Mouse (Mus musculus) spleen, adult 2 months (tissue): ENCODE data around the gene Map2k6.

Source experiments
- CTCF ChIP-seq: fragments of 200-500 bp; IDR thresholded peaks from 2 replicates; pipeline ENCODE4 v1.5.1; 2011; ENCODE audit warnings: mild to moderate bottlenecking, inconsistent platforms; ENCODE audit not compliant: insufficient read depth, insufficient read length, insufficient replicate concordance; ENCODE audit errors: extremely low read depth
- POLR2A ChIP-seq: fragments of 200-500 bp; IDR thresholded peaks from 2 replicates; pipeline ENCODE4 v1.6.1; 2011; ENCODE audit warnings: low read depth, low read length, inconsistent platforms

DNA sequence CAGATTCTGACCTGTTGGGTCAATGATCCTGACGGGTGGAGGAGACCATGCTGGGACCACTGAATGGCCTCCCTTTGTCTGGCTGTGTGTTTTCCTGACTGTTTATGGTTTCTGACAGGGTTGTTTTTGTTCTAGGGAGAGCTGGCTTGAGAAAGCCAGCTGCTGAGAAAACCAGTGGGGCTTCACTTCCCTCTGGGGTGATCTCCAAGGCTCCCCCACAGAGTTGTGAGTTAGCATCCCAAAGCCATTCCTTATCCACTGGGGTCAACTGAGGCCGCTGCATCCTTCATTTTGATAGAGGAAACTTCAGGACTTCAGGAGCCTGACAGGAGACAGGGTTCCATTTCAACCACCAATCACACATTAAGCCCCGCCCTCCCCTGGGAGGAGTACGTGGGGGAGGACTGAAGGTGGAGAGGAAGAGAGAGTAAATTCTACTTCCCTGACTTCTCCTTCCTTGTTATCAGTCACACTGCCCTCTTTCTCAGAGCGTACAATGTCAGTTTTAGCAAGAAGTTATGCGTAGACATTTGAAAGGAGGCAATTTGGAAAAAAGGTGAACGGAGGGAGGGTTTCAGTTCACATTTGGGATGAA is 49.3 kb downstream of the Map2k6 start:
- TF ChIP-seq POLR2A = 0 out of 2 replicates have a peak, but pooled peaks have one; percentile 8
- no peak for TF ChIP-seq CTCF
